ENCODE assay signal across 9 mouse cellular contexts in genomic region chr1:124718065-124718464, GRCm38 (mm10).
DNase-seq lines count a peak whose midpoint lies in the region; ATAC-seq and TF ChIP-seq lines count a peak whose summit lies in the region.
"Had no signal": no experiment of that assay in that cellular context is flagged by ENCODE, and none has a peak within 500 bp of the region (broad histone marks: within the 10 kb centered on the region; RNA-seq: fewer than 3 reads in every experiment).

No protein-coding gene starts in this region.

- H3K4me3 ChIP-seq in neural tube, embryonic 15.5 days (replicated peaks) = no peak overlapping the region
- no peak overlapping the region for H3K4me3 ChIP-seq in forebrain, postnatal 0 days (ENCODE audit: low read depth, low read length)
- H3K4me3 ChIP-seq in lung, embryonic 14.5 days (ENCODE audit: low read depth, low read length) = no peak overlapping the region
- H3K4me3 ChIP-seq: erythroblast, embryonic 14.5 days had no signal

- no peaks in the 10 kb centered on the region for H3K27me3 ChIP-seq in neural tube, embryonic 15.5 days (replicated peaks)
- H3K27me3 ChIP-seq in forebrain, postnatal 0 days (ENCODE audit: insufficient read depth, low read length) = no peaks in the 10 kb centered on the region
- no peaks in the 10 kb centered on the region for H3K27me3 ChIP-seq in lung, embryonic 14.5 days (ENCODE audit: insufficient read depth, low read length)

- no peak overlapping the region for H3K27ac ChIP-seq in neural tube, embryonic 15.5 days (replicated peaks)
- no peak overlapping the region for H3K27ac ChIP-seq in forebrain, postnatal 0 days (ENCODE audit: low read depth, low read length)
- H3K27ac ChIP-seq in lung, embryonic 14.5 days (ENCODE audit: low read depth) = no peak overlapping the region

- H3K36me3 ChIP-seq in neural tube, embryonic 15.5 days = no peaks in the 10 kb centered on the region
- no peaks in the 10 kb centered on the region for H3K36me3 ChIP-seq in forebrain, postnatal 0 days (ENCODE audit: insufficient read depth)
- no peaks in the 10 kb centered on the region for H3K36me3 ChIP-seq in lung, embryonic 14.5 days (ENCODE audit: insufficient read depth)

- H3K9ac ChIP-seq in neural tube, embryonic 15.5 days (replicated peaks) = no peak overlapping the region
- H3K9ac ChIP-seq in forebrain, postnatal 0 days = no peak overlapping the region
- H3K9ac ChIP-seq in lung, embryonic 14.5 days = no peak overlapping the region

- ATAC-seq in neural tube, embryonic 15.5 days (ENCODE audit: low FRiP score) = no peak
- ATAC-seq in cerebellum, adult (ENCODE audit: insufficient number of reproducible peaks, low FRiP score, low TSS enrichment) = peak; percentile 65; the same call in 1 of the 2 replicates
- ATAC-seq in forebrain, postnatal 0 days = peak; percentile 43; the same call in 1 of the 2 replicates
- ATAC-seq in lung, embryonic 14.5 days (ENCODE audit: insufficient read depth) = peak; percentile 35; the same call in 1 of the 2 replicates
- no peak for ATAC-seq in monocyte, adult 5-6 weeks (replicated peaks; ENCODE audit: insufficient number of reproducible peaks, low FRiP score, low TSS enrichment, poor library complexity, severe bottlenecking)

- DNase-seq in neural tube, embryonic 10.5 days (ENCODE audit: extremely low spot score, low spot score) = peak; percentile 52
- DNase-seq in forebrain, postnatal 0 days = peak; percentile 46
- DNase-seq in kidney, postnatal 36 days = peak; percentile 11 to 79
- DNase-seq in lung, embryonic 14.5 days = peak; percentile 78
- peak; percentile 83 for DNase-seq in right cerebral cortex, postnatal 14 days

- H3K4me1 ChIP-seq in neural tube, embryonic 15.5 days = no peaks in the 10 kb centered on the region
- no peaks in the 10 kb centered on the region for H3K4me1 ChIP-seq in forebrain, postnatal 0 days (ENCODE audit: insufficient read depth)
- no peaks in the 10 kb centered on the region for H3K4me1 ChIP-seq in lung, embryonic 14.5 days (ENCODE audit: insufficient read depth)

- 0% methylated on average over 1 of the region's 1 CpGs for WGBS in neural tube, embryonic 15.5 days
- WGBS in forebrain, postnatal 0 days = 0% methylated on average over 1 of the region's 1 CpGs
- WGBS in lung, embryonic 14.5 days = 3% methylated on average over 1 of the region's 1 CpGs

- H3K9me3 ChIP-seq in neural tube, embryonic 15.5 days (replicated peaks) = no peaks in the 10 kb centered on the region
- no peaks in the 10 kb centered on the region for H3K9me3 ChIP-seq in forebrain, postnatal 0 days (ENCODE audit: low read length)
- no peaks in the 10 kb centered on the region for H3K9me3 ChIP-seq in lung, embryonic 14.5 days (ENCODE audit: low read depth, low read length)

- no peak overlapping the region for H3K4me2 ChIP-seq in neural tube, embryonic 15.5 days
- H3K4me2 ChIP-seq in forebrain, postnatal 0 days (ENCODE audit: low read depth) = no peak overlapping the region
- H3K4me2 ChIP-seq in lung, embryonic 14.5 days = no peak overlapping the region

- TF ChIP-seq CTCF in forebrain, postnatal 0 days (IDR thresholded peaks at IDR 0.05; ENCODE audit: low read depth) = peak; percentile 72
- peak; percentile 84 for TF ChIP-seq CTCF in lung, embryonic 14.5 days (IDR thresholded peaks at IDR 0.05; ENCODE audit: low read depth)

Comparison
In these comparisons a context has a peak if more than half of its experiments do, and no peak if none do; other contexts are left out.
1. ATAC-seq: peak in cerebellum, adult (single experiment), forebrain, postnatal 0 days (single experiment) and lung, embryonic 14.5 days (single experiment); none in neural tube, embryonic 15.5 days (single experiment) and monocyte, adult 5-6 weeks (single experiment).
2. Peak in every context shown above with its lines, with median percentiles within 50 percentile points of each other: DNase-seq.